Mouse (Mus musculus) liver, embryonic 11.5 days (tissue): ENCODE data around the gene Ugcg. TPM values are rescaled to one million over a fixed set of nuclear protein-coding genes. Genes with fewer than 3 reads are reported as not detected.

Experiments
- ATAC-seq: fragments of 200-750 bp; cut with Nextera tagmentation; replicated peaks from 2 replicates; pipeline ENCODE4 v1.8.0; 2017; ENCODE audit warnings: moderate number of reproducible peaks, mild to moderate bottlenecking, moderate TSS enrichment, moderate library complexity; ENCODE audit not compliant: low FRiP score
- DNase-seq: peaks from one replicate; pipeline ENCODE4 v3.0.0-alpha.2; 2017; ENCODE audit warnings: low spot score
- H3K27ac ChIP-seq: fragments of 300-500 bp; sonication (generic); 2 replicates; pipeline ENCODE4 v1.5.1; 2014; ENCODE audit warnings: mild to moderate bottlenecking, low read depth, low read length, control low read depth
- H3K27me3 ChIP-seq: fragments of 300-500 bp; sonication (generic); replicated peaks from 2 replicates; pipeline ENCODE4 v1.6.1; 2014; ENCODE audit warnings: low read length, mixed read lengths; ENCODE audit not compliant: control insufficient read depth, insufficient read depth
- H3K36me3 ChIP-seq: fragments of 300-500 bp; sonication (generic); 2 replicates; pipeline ENCODE4 v1.6.1; 2014; ENCODE audit warnings: mild to moderate bottlenecking, low read length, moderate library complexity, mixed read lengths; ENCODE audit not compliant: control insufficient read depth, insufficient read depth
- H3K4me1 ChIP-seq: fragments of 300-500 bp; sonication (generic); replicated peaks from 2 replicates; pipeline ENCODE4 v1.6.1; 2014; ENCODE audit warnings: low read length, mixed read lengths; ENCODE audit not compliant: control insufficient read depth, insufficient read depth
- H3K4me2 ChIP-seq: fragments of 300-500 bp; sonication (generic); 2 replicates; pipeline ENCODE4 v1.6.1; 2014; ENCODE audit warnings: mild to moderate bottlenecking, control low read depth, moderate library complexity
- H3K4me3 ChIP-seq: fragments of 300-500 bp; sonication (generic); 2 replicates; pipeline ENCODE4 v1.5.1; 2014; ENCODE audit warnings: low read depth, low read length, control low read depth
- H3K9ac ChIP-seq: fragments of 300-500 bp; sonication (generic); 2 replicates; pipeline ENCODE4 v1.6.1; 2014; ENCODE audit warnings: low read depth, low read length, control low read depth
- H3K9me3 ChIP-seq: fragments of 300-500 bp; sonication (generic); 2 replicates; pipeline ENCODE4 v1.6.1; 2016; ENCODE audit warnings: low read length, inconsistent platforms, mixed read lengths; ENCODE audit not compliant: control insufficient read depth
- WGBS: fragments of 180-500 bp; shearing (Covaris S2); extraction: QIAGEN DNeasy Blood & Tissue Kit; methylation state at CpG from one replicate; pipeline ENCODE4 v1.1.7; 2014; 5-methylcytosine and 5-hydroxymethylcytosine counted together
- polyA plus RNA-seq: library from polyadenylated mRNA; unstranded; fragments of >200 nt; fragmentation: Nextera tagmentation; extraction: Ambion mirVana; gene quantifications from 2 replicates; pipeline ENCODE4 v1.2.1, GENCODE M21; 2014

Gene Ugcg
- polyA plus RNA-seq, 1 experiment from 2014 or later: 26.1 TPM

GRCm38 (mm10) chr4:59238641-59239311 lies 49.7 kb downstream of the Ugcg start:
- Histone ChIP-seq H3K4me2 (no peak overlapping the region), H3K27ac (no peak overlapping the region), H3K4me3 (no peak overlapping the region), H3K9ac (no peak overlapping the region), H3K9me3 (no peaks in the 10 kb centered on the region), H3K27me3 (no peaks in the 10 kb centered on the region), H3K36me3 (no peaks in the 10 kb centered on the region), H3K4me1 (peaks cover 25% of the 10 kb centered on the region)
- WGBS: 57% methylated on average over 9 of the region's 9 CpGs
- DNase-seq (no peak), ATAC-seq (no peak)

GRCm38 (mm10) chr4:59239312-59239728 lies 50.3 kb downstream of the Ugcg start:
- DNase-seq (no peak), ATAC-seq (no peak)
- H3K4me2 ChIP-seq: no peak overlapping the region; the same call in 1 of the 2 replicates
- no peaks in the 10 kb centered on the region for H3K27me3 ChIP-seq
- H3K4me3 ChIP-seq: no peak overlapping the region
- 35% methylated on average over 9 of the region's 9 CpGs for WGBS
- no peaks in the 10 kb centered on the region for H3K36me3 ChIP-seq
- peaks cover 27% of the 10 kb centered on the region for H3K4me1 ChIP-seq
- H3K9me3 ChIP-seq: no peaks in the 10 kb centered on the region
- H3K9ac ChIP-seq: no peak overlapping the region
- peak overlapping the region; percentile 8 for H3K27ac ChIP-seq

GRCm38 (mm10) chr4:59240160-59240559 lies 51.1 kb downstream of the Ugcg start:
- H3K4me2 ChIP-seq: no peak overlapping the region
- no peaks in the 10 kb centered on the region for H3K9me3 ChIP-seq
- no peak overlapping the region for H3K9ac ChIP-seq
- H3K4me1 ChIP-seq: peaks cover 24% of the 10 kb centered on the region
- DNase-seq (no peak), ATAC-seq (no peak)
- 97% methylated on average over 9 of the region's 9 CpGs for WGBS
- H3K27ac ChIP-seq: peak overlapping the region; percentile 8; the same call in 1 of the 2 replicates
- no peak overlapping the region for H3K4me3 ChIP-seq
- no peaks in the 10 kb centered on the region for H3K36me3 ChIP-seq
- H3K27me3 ChIP-seq: no peaks in the 10 kb centered on the region

- Histone ChIP-seq H3K4me3 (no peak overlapping the region), H3K4me2 (no peak overlapping the region), H3K36me3 (no peaks in the 10 kb centered on the region), H3K27ac (no peak overlapping the region), H3K4me1 (peaks cover 30% of the 10 kb centered on the region), H3K9me3 (no peaks in the 10 kb centered on the region), H3K9ac (no peak overlapping the region), H3K27me3 (no peaks in the 10 kb centered on the region)
- DNase-seq (no peak), ATAC-seq (no peak)
- 93% methylated on average over 4 of the region's 4 CpGs for WGBS
Measured at GRCm38 (mm10) chr4:59241096-59241495, 52.0 kb downstream of the Ugcg start.

GRCm38 (mm10) chr4:59242221-59242620 lies 53.2 kb downstream of the Ugcg start:
- peaks cover 40% of the 10 kb centered on the region for H3K4me1 ChIP-seq

GRCm38 (mm10) chr4:59243802-59244493 lies 54.9 kb downstream of the Ugcg start:
- Histone ChIP-seq H3K27me3 (no peaks in the 10 kb centered on the region), H3K9ac (peak overlapping the region; percentile 0; the same call in 1 of the 2 replicates), H3K4me3 (no peak overlapping the region), H3K4me1 (peaks cover 43% of the 10 kb centered on the region), H3K27ac (peak overlapping the region; percentile 96), H3K4me2 (peak overlapping the region; percentile 59), H3K36me3 (no peaks in the 10 kb centered on the region), H3K9me3 (no peaks in the 10 kb centered on the region)
- ATAC-seq (no peak), DNase-seq (no peak)
- 60% methylated on average over 7 of the region's 7 CpGs for WGBS

More at GRCm38 (mm10) chr4:59242221-59242620, 53.2 kb downstream of the Ugcg start:
- H3K9me3 ChIP-seq: no peaks in the 10 kb centered on the region
- H3K27me3 ChIP-seq: no peaks in the 10 kb centered on the region
- H3K27ac ChIP-seq: no peak overlapping the region
- ATAC-seq: no peak
- DNase-seq: no peak
- H3K4me3 ChIP-seq: no peak overlapping the region
- 95% methylated on average over 3 of the region's 3 CpGs for WGBS
- H3K9ac ChIP-seq: no peak overlapping the region
- no peaks in the 10 kb centered on the region for H3K36me3 ChIP-seq
- H3K4me2 ChIP-seq: no peak overlapping the region

- ATAC-seq: peak; percentile 72
- peaks cover 34% of the 10 kb centered on the region for H3K4me1 ChIP-seq
- no peaks in the 10 kb centered on the region for H3K36me3 ChIP-seq
- H3K4me3 ChIP-seq: 0 out of 2 replicates have a peak overlapping the region, but pooled peaks have one; percentile 18
- peak overlapping the region; percentile 96 for H3K27ac ChIP-seq
- H3K27me3 ChIP-seq: no peaks in the 10 kb centered on the region
- no peak for DNase-seq
- no peaks in the 10 kb centered on the region for H3K9me3 ChIP-seq
- H3K4me2 ChIP-seq: peak overlapping the region; percentile 59
- WGBS: 38% methylated on average over 7 of the region's 7 CpGs
- peak overlapping the region; percentile 53 for H3K9ac ChIP-seq
Measured at GRCm38 (mm10) chr4:59244791-59245555, 55.9 kb downstream of the Ugcg start.

GRCm38 (mm10) chr4:59245776-59246175 lies 56.7 kb downstream of the Ugcg start:
- peak overlapping the region; percentile 96 for H3K27ac ChIP-seq

More at GRCm38 (mm10) chr4:59245776-59246175, 56.7 kb downstream of the Ugcg start:
- H3K9ac ChIP-seq: peak overlapping the region; percentile 47
- H3K27me3 ChIP-seq: no peaks in the 10 kb centered on the region
- peak overlapping the region; percentile 59 for H3K4me2 ChIP-seq
- no peaks in the 10 kb centered on the region for H3K36me3 ChIP-seq
- 57% methylated on average over 4 of the region's 4 CpGs for WGBS
- DNase-seq (no peak), ATAC-seq (peak; percentile 71)
- H3K4me3 ChIP-seq: no peak overlapping the region
- H3K9me3 ChIP-seq: no peaks in the 10 kb centered on the region
- H3K4me1 ChIP-seq: peaks cover 31% of the 10 kb centered on the region
